Mouse (Mus musculus): ENCODE results near the gene Iglon5. TPM values are rescaled to one million over a fixed set of nuclear protein-coding genes. Genes with fewer than 3 reads are reported as not detected.

Iglon5 gene
- polyA plus RNA-seq, 1 experiment from 2014 or later, result 0.38 TPM

GRCm38 (mm10) chr7:43441071-43441470 lies 48.8 kb downstream of the Iglon5 start:
- H3K36me3 ChIP-seq (ENCODE audit: insufficient read depth), result no peaks in the 10 kb centered on the region
- H3K4me2 ChIP-seq, result no peak overlapping the region
- no peak overlapping the region for H3K4me3 ChIP-seq (ENCODE audit: low read depth, low read length)
- 68% methylated on average over 3 of the region's 3 CpGs for WGBS
- DNase-seq (no peak), ATAC-seq (ENCODE audit: insufficient read depth) (no peak)
- TF ChIP-seq CTCF (IDR thresholded peaks at IDR 0.05; ENCODE audit: low read depth), result no peak
- H3K4me1 ChIP-seq (ENCODE audit: insufficient read depth), result peaks cover 15% of the 10 kb centered on the region
- H3K9ac ChIP-seq, result no peak overlapping the region
- no peaks in the 10 kb centered on the region for H3K9me3 ChIP-seq (ENCODE audit: low read depth, low read length)
- no peak overlapping the region for H3K27ac ChIP-seq (ENCODE audit: low read depth)
- no peaks in the 10 kb centered on the region for H3K27me3 ChIP-seq (ENCODE audit: insufficient read depth, low read length)

DNA sequence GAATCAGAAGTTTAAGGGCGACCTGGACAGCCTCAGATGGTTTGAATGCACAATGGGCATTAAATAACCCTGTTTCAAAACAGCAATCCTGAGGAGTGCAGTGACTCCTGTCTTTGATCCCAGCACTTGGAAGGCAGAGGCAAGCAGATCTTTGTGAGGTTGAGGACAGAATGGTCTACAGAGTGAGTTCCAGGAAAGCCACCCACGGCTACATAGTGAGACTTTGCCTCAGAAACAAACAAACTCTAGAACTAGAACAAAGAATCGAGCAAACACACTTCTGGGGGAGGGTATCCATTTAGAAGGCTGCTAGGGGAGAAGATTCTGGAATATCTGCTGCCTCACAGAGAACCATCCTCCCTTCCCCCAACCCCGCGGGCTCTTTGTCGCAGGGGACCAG lies 49.4 kb downstream of the Iglon5 start, which contains the start of gene Cldnd2:
Gene Cldnd2, plus strand, starts transcription at position 301 of the 400 bp plus-strand sequence.
- no peak for DNase-seq
- no peak for TF ChIP-seq CTCF (IDR thresholded peaks at IDR 0.05; ENCODE audit: low read depth)

DNA sequence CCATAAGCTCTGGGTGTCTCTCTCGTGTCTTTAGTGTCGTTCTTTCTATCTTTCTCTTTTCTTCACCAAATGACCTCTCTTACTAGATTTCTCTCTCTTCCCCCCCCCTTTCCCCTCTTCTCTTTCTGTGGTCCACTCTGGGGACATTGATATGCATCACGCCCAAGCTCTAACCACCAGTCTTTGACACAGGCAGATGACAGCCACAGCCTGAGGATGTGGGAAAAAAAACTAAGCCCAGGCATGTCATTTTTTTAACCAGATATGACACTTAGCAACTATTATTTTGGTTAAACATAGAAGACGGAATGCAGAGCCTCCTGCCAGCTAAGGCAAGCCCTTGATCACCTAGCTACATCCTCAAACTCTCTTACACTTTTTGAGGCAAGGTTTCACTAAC lies 51.3 kb downstream of the Iglon5 start:
- WGBS, result 69% methylated on average over 4 of the region's 4 CpGs
- no peak for TF ChIP-seq CTCF (IDR thresholded peaks at IDR 0.05; ENCODE audit: low read depth)
- DNase-seq, result no peak
- no peak for ATAC-seq (ENCODE audit: insufficient read depth)
- Histone ChIP-seq H3K9me3 (ENCODE audit: low read depth, low read length) (no peaks in the 10 kb centered on the region), H3K4me2 (no peak overlapping the region), H3K4me1 (ENCODE audit: insufficient read depth) (peaks cover 9% of the 10 kb centered on the region; the same call in 1 of the 2 replicates), H3K27me3 (ENCODE audit: insufficient read depth, low read length) (no peaks in the 10 kb centered on the region), H3K9ac (no peak overlapping the region), H3K27ac (ENCODE audit: low read depth) (no peak overlapping the region), H3K4me3 (ENCODE audit: low read depth, low read length) (no peak overlapping the region), H3K36me3 (ENCODE audit: insufficient read depth) (no peaks in the 10 kb centered on the region)

More for the DNA sequence above, 49.4 kb downstream of the Iglon5 start, which contains the start of gene Cldnd2:
- 71% methylated on average over 6 of the region's 6 CpGs for WGBS
- no peak within 1 kb of the TSS for H3K4me2 ChIP-seq
- no peaks in the 10 kb centered on the region for H3K36me3 ChIP-seq (ENCODE audit: insufficient read depth)
- no peak within 1 kb of the TSS for H3K27ac ChIP-seq (ENCODE audit: low read depth)
- no peak for ATAC-seq (ENCODE audit: insufficient read depth)
- no peaks in the 10 kb centered on the region for H3K27me3 ChIP-seq (ENCODE audit: insufficient read depth, low read length)
- no peaks in the 10 kb centered on the region for H3K9me3 ChIP-seq (ENCODE audit: low read depth, low read length)
- H3K4me3 ChIP-seq (ENCODE audit: low read depth, low read length), result no peak within 1 kb of the TSS
- peaks cover 15% of the 10 kb centered on the region for H3K4me1 ChIP-seq (ENCODE audit: insufficient read depth)
- H3K9ac ChIP-seq, result no peak within 1 kb of the TSS

DNA sequence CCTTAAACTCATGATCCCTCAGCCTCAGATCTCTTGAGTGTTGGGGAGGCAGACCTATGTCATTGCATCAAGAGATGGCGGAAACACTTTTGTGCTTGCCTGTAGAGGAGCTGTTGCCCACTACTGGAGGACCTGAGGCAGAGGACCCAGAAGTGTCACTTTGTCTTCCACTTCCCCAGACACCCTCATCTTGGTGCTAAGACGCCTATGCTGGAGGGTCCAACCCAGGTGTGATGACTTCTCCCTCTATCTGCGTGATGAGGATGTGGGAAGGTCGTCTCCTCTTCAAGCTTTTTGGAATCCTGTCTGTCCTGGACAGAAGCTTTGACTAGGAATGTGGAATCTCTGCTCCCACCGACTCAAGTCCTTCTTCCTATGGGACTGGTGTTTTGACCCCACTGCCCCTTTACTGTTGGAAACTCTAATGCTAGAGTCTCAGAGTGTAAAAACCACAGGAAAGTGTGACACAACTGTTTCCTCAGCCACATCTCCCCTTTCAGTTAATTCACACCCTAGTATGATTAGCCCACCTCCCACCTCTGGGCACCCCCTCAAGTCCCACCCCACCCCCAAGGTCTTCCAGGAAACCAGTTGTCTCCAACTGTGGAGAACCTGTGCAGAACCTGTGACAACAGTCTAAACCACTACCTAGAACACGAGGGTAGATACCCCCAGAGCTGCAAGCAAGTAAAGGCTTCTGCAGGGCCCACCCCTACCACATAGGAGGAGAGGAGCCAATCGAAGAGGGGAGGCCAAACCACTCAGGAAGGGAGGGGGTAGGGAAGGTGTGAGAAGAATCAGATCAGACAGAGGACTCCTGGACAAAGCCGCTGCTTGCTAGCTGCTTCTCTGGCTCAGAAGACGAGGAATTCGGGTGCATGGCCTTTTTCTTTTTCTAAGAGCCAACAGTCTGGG lies 53.3 kb downstream of the Iglon5 start, which contains the start of gene Nkg7:
Gene Nkg7, plus strand, starts transcription at position 733 of the 915 bp plus-strand sequence.
- TF ChIP-seq CTCF (IDR thresholded peaks at IDR 0.05; ENCODE audit: low read depth), result no peak
- Histone ChIP-seq H3K27me3 (ENCODE audit: insufficient read depth, low read length) (no peaks in the 10 kb centered on the region), H3K9me3 (ENCODE audit: low read depth, low read length) (no peaks in the 10 kb centered on the region), H3K4me1 (ENCODE audit: insufficient read depth) (no peaks in the 10 kb centered on the region), H3K36me3 (ENCODE audit: insufficient read depth) (no peaks in the 10 kb centered on the region), H3K9ac (no peak within 1 kb of the TSS), H3K27ac (ENCODE audit: low read depth) (no peak within 1 kb of the TSS), H3K4me3 (ENCODE audit: low read depth, low read length) (no peak within 1 kb of the TSS), H3K4me2 (no peak within 1 kb of the TSS)
- DNase-seq, result no peak
- ATAC-seq (ENCODE audit: insufficient read depth), result no peak
- WGBS, result 64% methylated on average over 10 of the region's 10 CpGs

DNA sequence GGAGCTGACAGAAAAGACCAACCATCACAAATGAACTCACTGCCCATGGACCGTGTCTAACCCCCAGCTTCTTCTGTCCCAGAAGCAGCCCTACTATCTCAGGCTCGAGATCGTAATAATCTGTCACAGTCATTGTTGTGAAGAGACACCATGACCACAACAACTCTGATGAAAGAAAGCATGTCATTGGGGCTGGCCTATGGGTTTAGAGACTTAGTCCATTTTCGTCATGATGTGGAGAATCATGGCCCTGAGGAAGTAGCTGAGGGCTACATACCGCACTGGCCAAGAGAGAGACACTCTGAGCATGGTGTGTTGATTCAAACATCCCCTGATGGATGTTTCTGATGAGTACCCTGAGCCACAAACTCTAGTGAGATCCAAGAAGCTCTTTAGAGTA lies 55.2 kb downstream of the Iglon5 start:
- Histone ChIP-seq H3K27me3 (ENCODE audit: insufficient read depth, low read length) (no peaks in the 10 kb centered on the region), H3K4me2 (no peak overlapping the region), H3K27ac (ENCODE audit: low read depth) (no peak overlapping the region), H3K4me3 (ENCODE audit: low read depth, low read length) (no peak overlapping the region), H3K9ac (no peak overlapping the region), H3K9me3 (ENCODE audit: low read depth, low read length) (no peaks in the 10 kb centered on the region), H3K4me1 (ENCODE audit: insufficient read depth) (no peaks in the 10 kb centered on the region), H3K36me3 (ENCODE audit: insufficient read depth) (no peaks in the 10 kb centered on the region)
- no peak for DNase-seq
- TF ChIP-seq CTCF (IDR thresholded peaks at IDR 0.05; ENCODE audit: low read depth), result no peak
- ATAC-seq (ENCODE audit: insufficient read depth), result no peak
- WGBS, result 83% methylated on average over 5 of the region's 5 CpGs

DNA sequence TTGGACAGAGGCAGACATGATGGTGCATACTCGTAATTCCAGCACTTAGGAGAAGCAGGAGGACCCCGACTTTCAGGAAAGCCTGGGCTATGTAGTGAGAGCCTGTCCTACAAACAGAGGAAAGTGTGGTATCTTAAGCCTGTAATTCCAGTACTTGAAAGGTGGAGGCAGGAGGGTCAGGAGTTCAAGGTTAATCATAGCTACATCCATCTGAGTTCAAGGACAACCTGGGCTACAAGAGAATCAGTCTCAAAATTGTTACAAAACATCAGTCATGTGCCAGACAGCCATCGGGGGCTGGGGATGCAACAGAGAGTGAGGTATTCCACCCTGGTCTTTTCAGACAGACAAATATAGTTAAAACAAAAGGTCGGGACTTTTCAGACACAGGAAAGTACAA lies 57.0 kb downstream of the Iglon5 start:
- Histone ChIP-seq H3K9ac (no peak overlapping the region), H3K36me3 (ENCODE audit: insufficient read depth) (no peaks in the 10 kb centered on the region), H3K4me2 (no peak overlapping the region), H3K4me3 (ENCODE audit: low read depth, low read length) (no peak overlapping the region), H3K27me3 (ENCODE audit: insufficient read depth, low read length) (no peaks in the 10 kb centered on the region), H3K4me1 (ENCODE audit: insufficient read depth) (no peaks in the 10 kb centered on the region), H3K27ac (ENCODE audit: low read depth) (no peak overlapping the region), H3K9me3 (ENCODE audit: low read depth, low read length) (no peaks in the 10 kb centered on the region)
- 66% methylated on average over 4 of the region's 4 CpGs for WGBS
- DNase-seq (no peak), ATAC-seq (ENCODE audit: insufficient read depth) (no peak)
- no peak for TF ChIP-seq CTCF (IDR thresholded peaks at IDR 0.05; ENCODE audit: low read depth)

DNA sequence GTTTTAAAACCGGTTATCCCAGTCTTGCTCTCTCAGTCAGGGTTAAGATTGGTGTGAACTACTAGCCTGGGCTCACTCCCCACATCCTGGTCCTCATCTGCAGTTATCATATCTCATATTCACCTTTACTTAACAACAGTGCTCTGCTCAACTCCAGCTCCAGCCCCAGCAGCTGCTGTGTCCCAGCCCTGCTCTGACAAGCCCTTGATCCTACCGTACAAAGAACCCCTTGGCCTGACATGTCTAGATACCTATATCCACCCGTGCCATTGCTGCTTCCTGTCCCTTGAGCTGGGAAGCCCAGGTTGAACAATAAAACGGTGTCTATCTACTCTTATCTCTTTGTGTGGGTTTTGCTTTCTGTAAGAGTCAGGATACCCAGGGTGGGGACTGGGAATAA lies 60.4 kb downstream of the Iglon5 start:
- WGBS, result 55% methylated on average over 4 of the region's 4 CpGs
- H3K27ac ChIP-seq (ENCODE audit: low read depth), result no peak overlapping the region
- no peak for ATAC-seq (ENCODE audit: insufficient read depth)
- no peak overlapping the region for H3K9ac ChIP-seq
- no peak for DNase-seq
- H3K9me3 ChIP-seq (ENCODE audit: low read depth, low read length), result no peaks in the 10 kb centered on the region
- H3K4me3 ChIP-seq (ENCODE audit: low read depth, low read length), result no peak overlapping the region
- H3K4me2 ChIP-seq, result no peak overlapping the region
- no peaks in the 10 kb centered on the region for H3K4me1 ChIP-seq (ENCODE audit: insufficient read depth)
- no peaks in the 10 kb centered on the region for H3K27me3 ChIP-seq (ENCODE audit: insufficient read depth, low read length)
- no peaks in the 10 kb centered on the region for H3K36me3 ChIP-seq (ENCODE audit: insufficient read depth)
- no peak for TF ChIP-seq CTCF (IDR thresholded peaks at IDR 0.05; ENCODE audit: low read depth)
